Mouse (Mus musculus): ENCODE data around the gene Tmem189. TPM values are rescaled to one million over a fixed set of nuclear protein-coding genes. Genes with fewer than 3 reads are reported as not detected.

Gene Tmem189
- polyA plus RNA-seq, 1 experiment from 2014 or later, result 34.5 TPM

GRCm38 (mm10) chr2:167605817-167606744, 83.5 kb downstream of the Tmem189 start:
- 81% methylated on average over 17 of the region's 17 CpGs for WGBS
- H3K4me1 ChIP-seq, result peaks cover 3% of the 10 kb centered on the region

GRCm38 (mm10) chr2:167605178-167605794, 84.3 kb downstream of the Tmem189 start:
- no peak overlapping the region for H3K4me2 ChIP-seq
- H3K9ac ChIP-seq, result no peak overlapping the region
- 28% methylated on average over 11 of the region's 11 CpGs for WGBS
- no peak overlapping the region for H3K27ac ChIP-seq
- peak; percentile 79 for ATAC-seq (ENCODE audit: low FRiP score)
- peaks cover 3% of the 10 kb centered on the region for H3K4me1 ChIP-seq
- H3K36me3 ChIP-seq (replicated peaks), result peaks cover 27% of the 10 kb centered on the region
- no peak overlapping the region for H3K4me3 ChIP-seq (replicated peaks)
- H3K9me3 ChIP-seq, result no peaks in the 10 kb centered on the region
- H3K27me3 ChIP-seq, result peaks cover 4% of the 10 kb centered on the region; the same call in 1 of the 2 replicates

More at GRCm38 (mm10) chr2:167605817-167606744, 83.5 kb downstream of the Tmem189 start:
- Histone ChIP-seq H3K27ac (no peak overlapping the region), H3K9ac (no peak overlapping the region), H3K36me3 (replicated peaks) (peaks cover 33% of the 10 kb centered on the region), H3K4me2 (no peak overlapping the region), H3K9me3 (no peaks in the 10 kb centered on the region), H3K4me3 (replicated peaks) (no peak overlapping the region), H3K27me3 (peaks cover 4% of the 10 kb centered on the region; the same call in 1 of the 2 replicates)
- ATAC-seq (ENCODE audit: low FRiP score), result no peak

GRCm38 (mm10) chr2:167602978-167603377, 86.6 kb downstream of the Tmem189 start:
- Histone ChIP-seq H3K27ac (no peak overlapping the region), H3K9ac (no peak overlapping the region), H3K4me3 (replicated peaks) (no peak overlapping the region), H3K9me3 (no peaks in the 10 kb centered on the region), H3K27me3 (peaks cover 10% of the 10 kb centered on the region), H3K36me3 (replicated peaks) (peaks cover 14% of the 10 kb centered on the region), H3K4me1 (peaks cover 3% of the 10 kb centered on the region), H3K4me2 (no peak overlapping the region)
- no peak for ATAC-seq (ENCODE audit: low FRiP score)
- WGBS, result 51% methylated on average over 5 of the region's 5 CpGs

GRCm38 (mm10) chr2:167602364-167602763, 87.3 kb downstream of the Tmem189 start:
- peaks cover 16% of the 10 kb centered on the region for H3K27me3 ChIP-seq
- H3K4me3 ChIP-seq (replicated peaks), result no peak overlapping the region
- H3K36me3 ChIP-seq (replicated peaks), result peaks cover 11% of the 10 kb centered on the region
- H3K27ac ChIP-seq, result no peak overlapping the region
- H3K9ac ChIP-seq, result no peak overlapping the region
- H3K4me2 ChIP-seq, result no peak overlapping the region
- no peak for ATAC-seq (ENCODE audit: low FRiP score)
- 83% methylated on average over 2 of the region's 2 CpGs for WGBS
- peaks cover 6% of the 10 kb centered on the region for H3K4me1 ChIP-seq
- H3K9me3 ChIP-seq, result no peaks in the 10 kb centered on the region

- no peak overlapping the region for H3K9ac ChIP-seq
- whole genome bisulfite sequencing, result 77% methylated on average over 8 of the region's 8 CpGs
- H3K4me3 ChIP-seq (replicated peaks), result no peak overlapping the region
- H3K27me3 ChIP-seq, result peaks cover 28% of the 10 kb centered on the region
- no peak overlapping the region for H3K27ac ChIP-seq
- ATAC-seq (ENCODE audit: low FRiP score), result no peak
- H3K4me2 ChIP-seq, result no peak overlapping the region; the same call in 1 of the 2 replicates
- no peaks in the 10 kb centered on the region for H3K9me3 ChIP-seq
- H3K36me3 ChIP-seq (replicated peaks), result no peaks in the 10 kb centered on the region
- H3K4me1 ChIP-seq, result peaks cover 17% of the 10 kb centered on the region
Observed at GRCm38 (mm10) chr2:167600481-167600995, 89.1 kb downstream of the Tmem189 start.

- no peak overlapping the region for H3K4me2 ChIP-seq
- ATAC-seq (ENCODE audit: low FRiP score), result no peak
- H3K9ac ChIP-seq, result no peak overlapping the region
- H3K36me3 ChIP-seq (replicated peaks), result no peaks in the 10 kb centered on the region
- no peaks in the 10 kb centered on the region for H3K9me3 ChIP-seq
- no peak overlapping the region for H3K27ac ChIP-seq
- H3K4me1 ChIP-seq, result peaks cover 15% of the 10 kb centered on the region
- no peak overlapping the region for H3K4me3 ChIP-seq (replicated peaks)
- 77% methylated on average over 6 of the region's 6 CpGs for WGBS
- H3K27me3 ChIP-seq, result peaks cover 28% of the 10 kb centered on the region
Observed at GRCm38 (mm10) chr2:167599917-167600316, 89.7 kb downstream of the Tmem189 start.

GRCm38 (mm10) chr2:167599195-167599594, 90.4 kb downstream of the Tmem189 start:
- no peak for ATAC-seq (ENCODE audit: low FRiP score)
- no peaks in the 10 kb centered on the region for H3K36me3 ChIP-seq (replicated peaks)
- no peaks in the 10 kb centered on the region for H3K9me3 ChIP-seq
- H3K9ac ChIP-seq, result no peak overlapping the region
- H3K4me1 ChIP-seq, result peaks cover 20% of the 10 kb centered on the region
- H3K4me3 ChIP-seq (replicated peaks), result no peak overlapping the region
- no peak overlapping the region for H3K4me2 ChIP-seq
- 72% methylated on average over 5 of the region's 5 CpGs for WGBS
- peaks cover 28% of the 10 kb centered on the region for H3K27me3 ChIP-seq
- H3K27ac ChIP-seq, result no peak overlapping the region

- peaks cover 31% of the 10 kb centered on the region for H3K4me1 ChIP-seq
- H3K4me3 ChIP-seq (replicated peaks), result peak overlapping the region; percentile 16
- H3K4me2 ChIP-seq, result peak overlapping the region; percentile 46
- peak; percentile 46; the same call in 1 of the 2 replicates for ATAC-seq (ENCODE audit: low FRiP score)
- H3K36me3 ChIP-seq (replicated peaks), result no peaks in the 10 kb centered on the region
- peaks cover 28% of the 10 kb centered on the region for H3K27me3 ChIP-seq
- H3K9me3 ChIP-seq, result no peaks in the 10 kb centered on the region
- 35% methylated on average over 34 of the region's 40 CpGs for WGBS
- H3K27ac ChIP-seq, result peak overlapping the region; percentile 47; the same call in 1 of the 2 replicates
- H3K9ac ChIP-seq, result peak overlapping the region; percentile 42; the same call in 1 of the 2 replicates
Observed at GRCm38 (mm10) chr2:167597492-167598186, 92.0 kb downstream of the Tmem189 start.

- Histone ChIP-seq H3K36me3 (replicated peaks) (no peaks in the 10 kb centered on the region), H3K27me3 (peaks cover 28% of the 10 kb centered on the region), H3K4me3 (replicated peaks) (peak overlapping the region; percentile 16), H3K4me1 (peaks cover 31% of the 10 kb centered on the region), H3K4me2 (peak overlapping the region; percentile 46), H3K9me3 (no peaks in the 10 kb centered on the region), H3K27ac (peak overlapping the region; percentile 61), H3K9ac (peak overlapping the region; percentile 42; the same call in 1 of the 2 replicates)
- peak; percentile 27; the same call in 1 of the 2 replicates for ATAC-seq (ENCODE audit: low FRiP score)
- WGBS, result 46% methylated on average over 27 of the region's 27 CpGs
Observed at GRCm38 (mm10) chr2:167596726-167597491, 92.7 kb downstream of the Tmem189 start.

GRCm38 (mm10) chr2:167596262-167596661, 93.4 kb downstream of the Tmem189 start:
- H3K4me3 ChIP-seq (replicated peaks), result no peak overlapping the region
- no peak for ATAC-seq (ENCODE audit: low FRiP score)
- no peak overlapping the region for H3K4me2 ChIP-seq
- H3K27me3 ChIP-seq, result peaks cover 24% of the 10 kb centered on the region
- H3K27ac ChIP-seq, result peak overlapping the region; percentile 61; the same call in 1 of the 2 replicates
- no peaks in the 10 kb centered on the region for H3K9me3 ChIP-seq
- 55% methylated on average over 4 of the region's 4 CpGs for WGBS
- H3K36me3 ChIP-seq (replicated peaks), result no peaks in the 10 kb centered on the region
- no peak overlapping the region for H3K9ac ChIP-seq
- peaks cover 31% of the 10 kb centered on the region for H3K4me1 ChIP-seq

- no peak overlapping the region for H3K4me2 ChIP-seq
- peaks cover 23% of the 10 kb centered on the region for H3K27me3 ChIP-seq
- WGBS, result 42% methylated on average over 14 of the region's 14 CpGs
- no peak overlapping the region for H3K9ac ChIP-seq
- H3K4me1 ChIP-seq, result peaks cover 31% of the 10 kb centered on the region
- H3K9me3 ChIP-seq, result no peaks in the 10 kb centered on the region
- H3K27ac ChIP-seq, result 0 out of 2 replicates have a peak overlapping the region, but pooled peaks have one; percentile 53
- ATAC-seq (ENCODE audit: low FRiP score), result no peak
- no peaks in the 10 kb centered on the region for H3K36me3 ChIP-seq (replicated peaks)
- no peak overlapping the region for H3K4me3 ChIP-seq (replicated peaks)
Observed at GRCm38 (mm10) chr2:167595761-167596171, 93.9 kb downstream of the Tmem189 start.
